In genomic region chrX:101849281-101849821, GRCm38 (mm10) we compare ENCODE assay signal across 9 mouse cellular contexts. TPM values are rescaled to one million over a fixed set of nuclear protein-coding genes. Genes with fewer than 3 reads are reported as not detected.
A peak's percentile ranks its signal among the peaks of the same experiment; 100 is the strongest.
DNase-seq lines count a peak whose midpoint lies in the region; ATAC-seq lines count a peak whose summit lies in the region.
"Had no signal": no experiment of that assay in that cellular context is flagged by ENCODE, and none has a peak within 500 bp of the region (broad histone marks: within the 10 kb centered on the region; RNA-seq: fewer than 3 reads in every experiment).

Gene Nhsl2, plus strand, starts transcription at chrX:101849385.

- peak within 1 kb of the TSS; percentile 52 for H3K4me3 ChIP-seq in limb, embryonic 15.5 days
- H3K4me3 ChIP-seq in midbrain, embryonic 16.5 days (ENCODE audit: low read depth, low read length) = peak within 1 kb of the TSS; percentile 51
- H3K4me3 ChIP-seq in stomach, embryonic 16.5 days (replicated peaks; ENCODE audit: low read length) = peak within 1 kb of the TSS; percentile 56

- 0 out of 2 replicates have a peak, but pooled peaks have one; percentile 65 for ATAC-seq in limb, embryonic 15.5 days (ENCODE audit: insufficient number of reproducible peaks, low FRiP score, low TSS enrichment, low read depth)
- ATAC-seq in midbrain, embryonic 16.5 days = peak; percentile 81
- peak; percentile 84; the same call in 1 of the 2 replicates for ATAC-seq in stomach, embryonic 16.5 days (ENCODE audit: insufficient read depth, low FRiP score)

- no peaks in the 10 kb centered on the region for H3K36me3 ChIP-seq in limb, embryonic 15.5 days
- H3K36me3 ChIP-seq in midbrain, embryonic 16.5 days (ENCODE audit: control insufficient read depth, insufficient read depth, low read length) = no peaks in the 10 kb centered on the region
- no peaks in the 10 kb centered on the region for H3K36me3 ChIP-seq in stomach, embryonic 16.5 days (ENCODE audit: control insufficient read depth, insufficient read depth, low read length)

- peak within 1 kb of the TSS; percentile 75 for H3K4me2 ChIP-seq in limb, embryonic 15.5 days
- peak within 1 kb of the TSS; percentile 61 for H3K4me2 ChIP-seq in midbrain, embryonic 16.5 days (ENCODE audit: low read length)
- H3K4me2 ChIP-seq in stomach, embryonic 16.5 days (ENCODE audit: low read depth, low read length) = peak within 1 kb of the TSS; percentile 62

- peak within 1 kb of the TSS; percentile 47 for H3K9ac ChIP-seq in limb, embryonic 15.5 days
- peak within 1 kb of the TSS; percentile 44 for H3K9ac ChIP-seq in midbrain, embryonic 16.5 days (ENCODE audit: low read depth, low read length)
- H3K9ac ChIP-seq in stomach, embryonic 16.5 days (ENCODE audit: low read length) = peak within 1 kb of the TSS; percentile 71

- H3K27me3 ChIP-seq in limb, embryonic 15.5 days = peaks cover 73% of the 10 kb centered on the region
- peaks cover 45% of the 10 kb centered on the region for H3K27me3 ChIP-seq in midbrain, embryonic 16.5 days (ENCODE audit: control insufficient read depth, insufficient read depth, low read depth, low read length)
- H3K27me3 ChIP-seq in stomach, embryonic 16.5 days (ENCODE audit: control insufficient read depth, insufficient read depth, low read length) = peaks cover 44% of the 10 kb centered on the region; the same call in 1 of the 2 replicates

- no peaks in the 10 kb centered on the region for H3K9me3 ChIP-seq in limb, embryonic 15.5 days
- H3K9me3 ChIP-seq in midbrain, embryonic 16.5 days (replicated peaks; ENCODE audit: control insufficient read depth, low read length, poor library complexity, severe bottlenecking) = no peaks in the 10 kb centered on the region
- H3K9me3 ChIP-seq in stomach, embryonic 16.5 days (replicated peaks; ENCODE audit: control insufficient read depth, low read length) = 0 out of 2 replicates have a peak, but pooled peaks cover 4% of the 10 kb centered on the region

- peak; percentile 62 to 78 for DNase-seq in adrenal gland, adult (ENCODE audit: inconsistent age in 2 of 2, low spot score in 1 of 2)
- no peak for DNase-seq in adrenal gland, adult 8-10 months
- peak; percentile 47 for DNase-seq in embryo, embryonic 9.5 days (ENCODE audit: extremely low spot score)
- peak; percentile 9 to 13 for DNase-seq in heart, adult 9 months (ENCODE audit: low spot score in 2 of 2)
- peak; percentile 50 to 60 for DNase-seq in kidney, adult 8-10 months

- peaks cover 3% of the 10 kb centered on the region; the same call in 1 of the 2 replicates for H3K4me1 ChIP-seq in limb, embryonic 15.5 days
- no peaks in the 10 kb centered on the region; the same call in 1 of the 2 replicates for H3K4me1 ChIP-seq in midbrain, embryonic 16.5 days (ENCODE audit: control insufficient read depth, insufficient read depth, low read length)
- H3K4me1 ChIP-seq in stomach, embryonic 16.5 days (ENCODE audit: control insufficient read depth, insufficient read depth, low read length) = no peaks in the 10 kb centered on the region

- WGBS in limb, embryonic 15.5 days = 25% methylated on average over 48 of the region's 58 CpGs
- WGBS in midbrain, embryonic 16.5 days = 17% methylated on average over 31 of the region's 58 CpGs
- 17% methylated on average over 33 of the region's 58 CpGs for WGBS in stomach, embryonic 16.5 days

- H3K27ac ChIP-seq in limb, embryonic 15.5 days = peak within 1 kb of the TSS; percentile 47; the same call in 1 of the 2 replicates
- no peak within 1 kb of the TSS for H3K27ac ChIP-seq in midbrain, embryonic 16.5 days (ENCODE audit: low read length)
- peak within 1 kb of the TSS; percentile 27; the same call in 1 of the 2 replicates for H3K27ac ChIP-seq in stomach, embryonic 16.5 days (ENCODE audit: low read length)
- H3K27ac ChIP-seq: macrophage had no signal

RNA-seq across cellular contexts. Expression of gene Nhsl2, which starts in this region (rescaled TPM):
- total RNA-seq in adrenal gland, adult 8-10 months (2022) = 10 to 100 TPM in 1 of 4 experiments, 1 to 10 TPM in 3; 4.4 to 11.5 (median 5.7) TPM
- 10.5 and 11.4 TPM in 2 replicates for polyA plus RNA-seq in limb, embryonic 15.5 days (2015; fragmentation: Nextera tagmentation; extraction: Ambion mirVana)
- 6.0 and 8.3 TPM in 2 replicates for polyA plus RNA-seq in midbrain, embryonic 16.5 days (2015; fragmentation: Nextera tagmentation; extraction: Ambion mirVana)
- polyA plus RNA-seq in stomach, embryonic 16.5 days (2015; fragmentation: Nextera tagmentation; extraction: Ambion mirVana) = 10.1 and 10.5 TPM in 2 replicates
